Mouse (Mus musculus) testis, adult 10 weeks (tissue): ENCODE measurements around the gene Tbkbp1. TPM values are rescaled to one million over a fixed set of nuclear protein-coding genes. Genes with fewer than 3 reads are reported as not detected.

Source experiments
- polyA plus RNA-seq: library from polyadenylated mRNA; stranded (reverse); fragments of 350-450 nt; fragmentation: Illumina TruSeq; extraction: RNeasy Lipid Tissue Mini Kit (QIAGEN cat#74804); gene quantifications from one replicate; pipeline ENCODE4 v1.2.3, GENCODE M21; 2014; ENCODE audit warnings: low read depth, low replicate concordance

The Tbkbp1 gene
- not detected for polyA plus RNA-seq

GRCm38 (mm10) chr11:97151343-97151801 lies at the start of gene Tbkbp1:
Gene Tbkbp1, minus strand, starts transcription at chr11:97151495.

GRCm38 (mm10) chr11:97187764-97188642 lies 36.7 kb upstream of the Tbkbp1 start, which contains the start of gene Kpnb1:
Gene Kpnb1, minus strand, starts transcription at chr11:97187881.

DNA sequence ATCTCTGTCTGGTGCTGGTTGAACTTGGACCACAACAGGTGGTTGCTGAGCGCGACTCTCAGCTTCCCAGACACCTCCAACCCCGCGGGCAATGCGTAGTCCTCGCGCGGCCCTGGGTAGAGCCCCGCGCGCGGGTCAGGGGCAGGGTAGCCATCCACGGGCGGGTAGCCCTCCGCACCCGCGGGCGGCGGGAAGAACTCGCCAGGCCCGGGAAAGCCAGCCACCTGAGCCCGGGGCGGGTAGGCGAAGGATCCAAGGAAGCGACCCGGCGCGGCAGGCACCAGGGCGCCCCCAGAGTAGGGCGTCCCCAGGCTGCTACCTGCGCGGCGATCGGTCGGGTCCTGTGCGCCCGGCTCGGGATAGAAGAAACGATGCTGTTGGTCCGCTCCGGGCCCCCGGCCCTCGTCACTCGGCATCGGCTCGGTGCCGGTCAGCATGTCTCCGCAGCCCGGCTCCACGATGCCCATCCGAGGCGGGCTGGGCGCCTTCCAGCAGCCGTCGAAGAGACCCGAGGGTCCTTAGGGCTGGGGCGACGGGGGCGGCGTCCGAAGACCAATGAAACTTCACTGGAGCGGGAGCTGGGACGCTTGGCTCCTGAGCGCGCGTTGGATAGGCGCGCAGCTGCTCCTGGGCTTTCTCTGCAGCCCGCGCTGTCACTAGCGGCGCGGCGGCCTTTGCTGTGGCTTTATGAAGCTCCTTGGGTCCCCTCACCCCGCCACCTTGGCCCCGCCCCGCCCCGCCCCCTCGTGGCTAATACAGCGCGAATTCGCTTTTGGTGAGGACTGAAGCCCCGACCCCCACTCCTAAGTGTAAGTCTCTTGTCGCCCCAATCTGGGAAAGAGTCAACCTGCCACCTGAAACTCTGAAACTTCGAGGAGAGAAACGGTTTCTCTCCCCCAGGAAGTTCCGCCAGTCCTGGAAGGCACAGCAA lies 36.4 kb downstream of the Tbkbp1 start, which contains the start of gene Tbx21:
Tbx21 (minus strand) TSS at position 661 of the 931 bp plus-strand sequence.

Other genes with a start within 250 kb of the Tbkbp1 start
- gene Cdk5rap3, start 235.0 kb downstream of the Tbkbp1 start, polyA plus RNA-seq: 41.9 TPM
- 0.52 TPM for gene Prr15l, start 223.4 kb downstream of the Tbkbp1 start, polyA plus RNA-seq
- 0.91 TPM for gene Pnpo, start 207.5 kb downstream of the Tbkbp1 start, polyA plus RNA-seq
- gene Sp2, start 168.5 kb downstream of the Tbkbp1 start, polyA plus RNA-seq: 4.1 TPM
- 0.07 TPM for gene Sp6, start 138.1 kb downstream of the Tbkbp1 start, polyA plus RNA-seq
- gene Scrn2, start 121.6 kb downstream of the Tbkbp1 start, polyA plus RNA-seq: not detected
- gene Lrrc46, start 110.1 kb downstream of the Tbkbp1 start, polyA plus RNA-seq: 311 TPM
- 8.1 TPM for gene Mrpl10, start 109.9 kb downstream of the Tbkbp1 start, polyA plus RNA-seq
- gene Osbpl7, start 100.9 kb downstream of the Tbkbp1 start, polyA plus RNA-seq: 0.88 TPM
- not detected for gene Tbx21, start 36.2 kb downstream of the Tbkbp1 start, polyA plus RNA-seq
- 110 TPM for gene Kpnb1, start 36.4 kb upstream of the Tbkbp1 start, polyA plus RNA-seq
- gene Npepps, start 129.1 kb upstream of the Tbkbp1 start, polyA plus RNA-seq: 135 TPM
- 19.5 TPM for gene Mrpl45, start 164.2 kb upstream of the Tbkbp1 start, polyA plus RNA-seq
- gene Gpr179, start 200.6 kb upstream of the Tbkbp1 start, polyA plus RNA-seq: 0.32 TPM
- gene Socs7, start 211.1 kb upstream of the Tbkbp1 start, polyA plus RNA-seq: 36.5 TPM